Mouse (Mus musculus): ENCODE data around the gene Tmem212. TPM values are rescaled to one million over a fixed set of nuclear protein-coding genes. Genes with fewer than 3 reads are reported as not detected.

The Tmem212 gene
- polyA plus RNA-seq (2017; shearing (Covaris generic)): not detected

DNA sequence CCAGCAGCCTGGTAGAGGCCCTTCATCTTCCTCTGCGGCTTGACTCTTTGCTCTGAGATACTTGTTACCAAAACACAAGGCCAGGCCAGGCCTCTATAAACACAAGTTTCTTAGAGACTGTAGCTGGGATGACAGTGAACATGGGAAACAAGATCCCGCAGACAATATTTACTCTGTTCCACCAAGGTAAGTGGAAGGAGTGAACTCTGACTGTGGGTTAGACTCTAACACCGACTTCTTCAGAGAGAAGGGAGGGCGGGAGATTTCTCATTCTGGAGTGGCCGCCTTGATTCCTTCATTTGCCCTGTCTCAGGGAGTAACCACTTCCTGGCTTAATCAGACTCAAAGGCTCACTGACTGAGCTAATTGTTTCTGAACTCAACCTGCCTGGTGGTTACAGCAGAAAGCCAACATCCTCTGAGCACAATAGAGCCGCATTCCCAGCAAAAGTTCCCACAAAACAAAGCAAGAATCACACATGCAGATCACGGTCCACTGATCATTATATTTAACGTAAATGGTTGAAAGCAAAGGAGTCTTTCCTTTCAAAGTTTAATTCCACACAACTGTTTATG is at the start of gene Tmem212:
TSS of gene Tmem212 (minus strand) at position 51 of the 575 bp plus-strand sequence.

DNA sequence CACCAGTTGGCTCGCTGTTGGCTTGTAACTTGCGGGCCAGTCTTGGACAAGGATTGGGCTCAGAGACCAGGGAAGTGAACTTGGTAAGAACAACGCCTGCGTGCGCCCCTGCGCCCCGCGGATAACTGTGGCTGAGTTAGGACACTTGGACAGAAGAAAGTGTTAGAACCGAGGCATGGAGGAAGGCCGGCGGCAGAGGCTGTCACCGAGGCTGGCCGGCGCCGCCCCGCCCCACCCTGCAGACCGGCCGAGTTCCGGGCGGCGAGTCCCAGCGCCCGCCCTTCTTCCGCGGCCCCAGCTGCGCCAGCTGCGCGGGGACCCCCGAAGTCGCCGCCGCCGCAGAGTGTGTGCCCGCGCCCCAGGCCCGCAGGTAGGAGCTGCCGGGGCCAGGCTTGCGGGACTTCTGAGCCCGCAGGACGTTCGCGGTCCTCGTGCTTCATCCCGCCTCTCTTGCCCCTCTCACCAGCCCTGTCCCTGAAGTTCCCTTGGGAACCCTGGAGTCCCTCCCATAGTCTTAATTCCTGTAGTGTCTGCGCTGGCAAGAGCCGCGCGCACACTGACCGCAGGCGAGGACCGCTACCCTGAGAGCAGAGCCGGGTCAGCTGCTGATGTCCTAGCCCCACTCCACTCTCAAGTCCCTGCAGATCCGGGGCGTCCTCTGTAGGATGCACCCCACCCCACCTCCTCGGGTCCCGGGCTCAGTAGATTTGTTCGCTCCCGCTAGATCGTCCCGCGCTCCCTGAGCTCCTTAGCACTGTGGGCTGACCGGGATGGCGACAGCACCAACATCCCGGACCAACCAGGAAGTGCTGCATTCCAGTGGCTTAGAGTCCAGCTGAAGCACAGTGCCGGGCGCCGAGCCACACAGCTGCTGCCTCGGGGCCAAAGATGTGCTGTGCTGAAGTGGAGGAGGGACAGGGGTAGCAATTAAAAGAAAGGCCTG is 42.5 kb upstream of the Tmem212 start, which contains the start of gene Pld1:
TSS of gene Pld1 (plus strand) at position 315 of the 943 bp plus-strand sequence.

Other genes starting within 250 kb of the Tmem212 start
- gene Fndc3b, start 185.1 kb downstream of the Tmem212 start, polyA plus RNA-seq (2017; shearing (Covaris generic)): 0.67 TPM
- 1.3 TPM for gene Pld1, start 42.3 kb upstream of the Tmem212 start, polyA plus RNA-seq (2017; shearing (Covaris generic))